Mouse (Mus musculus) layer of hippocampus, postnatal 14 days (tissue): ENCODE data around the gene Fam155a. TPM values are rescaled to one million over a fixed set of nuclear protein-coding genes. Genes with fewer than 3 reads are reported as not detected.

Experiments used
- DNase-seq, 2 experiments: peaks; one replicate each; pipeline ENCODE4 v3.0.0; 2021 to 2022; ENCODE audit warnings: low spot score in 2 of 2, mixed read lengths in 1 of 2
- total RNA-seq, 2 experiments: library from RNA; stranded (reverse); gene quantifications; 2 replicates each; pipeline ENCODE4 v1.2.3; 2021

Gene Fam155a
- total RNA-seq, 2 experiments from 2014 or later, result 98.4 to 111 TPM

DNA sequence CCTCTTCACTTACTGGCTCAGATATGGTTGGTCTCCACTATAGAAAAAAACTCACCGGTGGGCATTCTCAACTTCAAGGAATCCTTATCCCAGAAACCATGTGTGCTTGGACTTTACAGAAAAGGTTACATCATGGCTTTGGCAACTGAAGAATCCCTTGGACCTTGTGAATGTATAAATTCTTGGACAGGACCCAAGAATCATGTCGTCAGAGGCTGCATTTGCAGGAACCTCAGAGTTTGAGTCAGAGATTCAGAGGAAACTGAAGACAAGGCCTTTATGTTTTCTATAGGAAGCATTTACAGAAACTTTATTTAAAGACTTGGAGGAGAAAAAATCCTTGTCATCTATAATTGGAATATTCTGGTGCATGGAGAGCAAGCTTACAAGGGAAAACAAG lies 475.9 kb downstream of the Fam155a start:
- DNase-seq, result no peak

DNA sequence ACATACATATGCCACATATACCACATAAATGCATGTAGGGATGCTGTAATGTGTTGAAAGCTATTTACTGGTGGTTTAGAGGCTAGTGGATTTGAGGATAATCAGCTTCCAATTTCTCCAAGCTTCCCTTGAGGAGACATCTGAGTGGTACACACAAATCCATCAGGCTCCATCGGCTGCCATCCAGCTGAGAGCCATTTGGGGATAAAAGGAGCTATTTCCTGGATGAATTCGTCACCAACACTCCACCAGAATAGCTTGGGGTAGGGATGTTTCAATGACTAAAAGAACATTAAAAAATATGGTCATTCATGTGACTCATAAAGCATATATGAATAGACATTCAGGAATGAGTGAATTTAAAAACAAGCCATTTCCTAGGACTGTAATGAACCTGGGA lies 478.4 kb downstream of the Fam155a start:
- no peak for DNase-seq

DNA sequence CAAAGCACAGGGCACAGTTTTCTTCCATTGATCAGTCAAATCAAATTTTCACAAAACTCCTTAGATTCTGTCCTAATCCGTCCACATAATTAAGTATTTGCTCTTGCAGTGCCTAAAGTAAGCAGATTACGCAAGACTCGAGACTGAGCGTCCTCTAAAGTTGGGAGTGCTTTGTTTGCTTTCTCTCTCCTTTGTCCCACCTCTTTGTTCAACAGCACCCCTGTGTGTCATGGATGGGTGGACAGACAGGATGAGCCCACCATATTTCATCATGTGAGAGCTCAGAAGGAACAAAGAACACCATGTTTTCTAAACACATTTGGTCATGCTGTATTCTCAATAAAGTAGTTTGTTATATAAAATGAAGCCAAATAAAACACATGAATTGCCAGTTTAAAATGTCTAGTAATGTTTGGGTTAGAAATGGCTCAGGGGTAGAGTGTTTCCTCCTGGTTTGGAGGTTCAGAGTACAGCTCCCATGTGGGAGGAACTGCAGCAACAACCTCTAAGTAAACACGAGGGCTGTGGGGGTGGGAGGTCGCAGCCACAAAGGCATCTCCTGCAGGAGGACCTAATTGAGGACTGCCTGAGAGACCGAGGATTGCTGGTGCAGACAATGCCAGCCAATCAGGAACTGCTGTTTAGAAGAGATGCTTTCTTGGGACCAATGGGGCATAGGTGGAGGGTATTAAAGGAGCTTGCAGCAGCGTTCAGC lies 482.8 kb downstream of the Fam155a start:
- DNase-seq, result no peak

DNA sequence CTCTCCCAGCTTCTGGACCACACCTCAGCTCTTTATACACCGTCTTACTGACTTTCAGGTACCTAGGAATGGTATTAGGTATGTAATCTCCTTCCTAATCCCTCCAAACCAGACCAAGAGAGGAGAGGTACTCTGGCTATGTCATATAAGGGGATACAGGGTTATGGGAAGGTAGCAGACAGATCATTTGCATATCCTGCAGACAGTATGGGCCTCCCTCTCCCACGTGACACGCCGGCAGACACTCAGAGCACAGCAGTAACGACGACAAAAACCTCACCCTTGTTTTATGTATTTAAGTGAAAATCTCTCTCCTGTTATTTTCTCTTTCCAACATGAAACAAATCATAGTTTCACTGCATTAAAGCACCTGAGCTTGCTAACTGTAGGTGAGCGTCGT lies 496.8 kb downstream of the Fam155a start:
- no peak for DNase-seq

DNA sequence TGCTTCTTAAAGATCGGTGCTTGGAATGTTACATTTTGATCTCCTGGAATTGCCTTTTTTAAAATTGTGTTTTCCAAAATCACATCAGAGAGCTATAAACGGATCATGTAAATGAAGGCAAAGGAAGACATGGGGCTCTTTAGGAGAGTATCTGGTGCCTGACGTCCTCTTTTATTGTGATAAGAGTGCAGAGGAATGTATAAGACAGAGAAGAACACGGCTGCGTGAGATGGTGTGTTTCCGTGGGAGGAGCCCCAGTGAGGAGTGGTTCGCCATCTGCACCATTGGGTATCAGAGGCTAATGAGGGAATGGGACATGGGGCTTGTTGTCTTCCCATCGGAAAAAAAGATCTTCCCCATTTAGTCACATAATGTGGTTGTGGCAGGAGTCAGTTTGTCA lies 506.6 kb downstream of the Fam155a start:
- no peak for DNase-seq

DNA sequence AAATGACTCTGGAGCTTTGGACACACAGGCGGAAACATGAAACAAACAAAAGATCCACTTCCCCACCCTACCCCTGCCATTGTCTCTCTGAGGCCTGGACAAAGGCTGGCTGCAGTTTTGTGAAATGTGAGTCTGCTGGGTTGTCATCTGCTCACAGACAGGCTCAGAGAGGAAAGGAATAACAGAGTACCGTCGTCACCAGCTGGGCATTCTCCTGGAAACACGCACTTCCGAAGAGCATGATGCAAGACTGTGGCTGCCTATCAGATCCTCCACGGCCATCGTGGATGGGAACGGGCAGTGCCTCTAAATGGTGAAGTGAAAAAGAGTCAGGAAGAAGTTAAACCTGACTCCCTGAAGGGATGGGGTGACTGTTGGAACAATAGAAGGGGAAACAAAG lies 509.4 kb downstream of the Fam155a start:
- no peak for DNase-seq

DNA sequence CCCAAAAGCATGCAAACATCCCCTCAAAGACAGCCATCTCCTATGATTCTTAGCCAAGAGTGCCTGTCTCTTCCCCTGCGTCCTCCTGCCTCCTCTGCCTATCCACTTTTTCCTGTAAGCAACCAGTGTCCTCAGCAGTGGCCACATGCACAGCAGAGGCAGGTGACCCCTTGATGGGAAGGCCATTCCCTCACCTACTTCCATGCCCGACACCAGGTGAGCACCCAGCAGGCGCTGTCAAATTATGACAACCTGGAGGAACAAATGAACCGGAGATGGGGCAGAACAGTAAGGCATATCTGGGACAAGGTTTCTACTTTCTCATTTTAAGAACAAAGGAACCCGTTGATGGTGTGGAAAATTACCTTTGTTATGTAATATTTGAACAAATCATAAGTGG lies 515.6 kb downstream of the Fam155a start:
- no peak for DNase-seq

DNA sequence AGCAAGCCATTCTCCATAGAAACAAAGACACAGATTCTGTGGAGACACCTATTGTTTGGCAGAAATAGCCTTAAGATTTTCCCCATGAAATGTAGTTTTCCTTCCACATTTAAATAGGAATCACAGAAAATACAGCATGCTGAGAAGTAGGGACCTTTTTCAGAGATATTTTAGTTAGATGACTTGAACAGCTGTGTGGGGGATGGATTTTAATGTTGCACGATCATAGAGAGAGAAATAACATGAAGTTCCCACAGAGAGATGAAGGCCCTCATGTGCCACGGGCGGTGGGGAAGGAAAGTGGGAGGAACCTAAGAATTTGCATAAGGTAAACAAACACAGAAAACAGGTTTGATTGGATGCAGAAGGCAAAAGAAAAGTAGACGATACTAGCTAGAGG lies 518.0 kb downstream of the Fam155a start:
- DNase-seq, result peak in 1 of 2 experiments; percentile 43

DNA sequence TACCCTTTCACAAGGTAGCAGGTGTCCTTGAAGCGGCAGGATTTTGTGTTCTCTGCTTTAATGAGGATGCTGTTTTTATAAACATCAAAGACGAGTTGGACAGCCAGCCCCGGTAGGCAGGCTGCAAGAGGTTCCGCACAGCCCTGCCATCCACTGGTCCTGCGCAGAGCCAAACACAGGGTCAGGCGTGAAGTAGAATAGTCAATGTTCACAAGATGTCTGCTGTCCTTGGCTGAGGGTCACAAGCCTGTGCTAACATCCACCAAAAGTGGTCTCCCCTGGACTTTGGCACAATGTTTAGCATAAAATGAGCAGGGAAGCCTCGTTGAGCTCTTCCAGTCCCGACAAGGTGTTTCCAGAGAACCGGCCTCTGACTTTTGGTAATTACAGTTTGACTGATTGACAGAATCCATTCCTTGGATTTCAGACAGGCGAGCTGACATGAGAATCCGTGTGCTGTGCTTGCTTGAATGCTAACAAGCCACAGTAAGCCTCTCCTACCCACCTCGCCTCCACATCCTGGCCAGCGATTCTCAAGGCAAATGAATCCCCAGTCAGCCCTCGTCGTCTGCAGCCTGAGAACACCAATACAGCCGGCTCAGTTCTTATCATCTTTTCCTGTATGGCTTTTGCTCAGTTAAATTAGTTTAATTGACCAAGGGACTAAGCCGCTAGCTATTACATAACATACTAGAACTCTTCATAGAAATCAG lies 522.7 kb downstream of the Fam155a start:
- no peak for DNase-seq

DNA sequence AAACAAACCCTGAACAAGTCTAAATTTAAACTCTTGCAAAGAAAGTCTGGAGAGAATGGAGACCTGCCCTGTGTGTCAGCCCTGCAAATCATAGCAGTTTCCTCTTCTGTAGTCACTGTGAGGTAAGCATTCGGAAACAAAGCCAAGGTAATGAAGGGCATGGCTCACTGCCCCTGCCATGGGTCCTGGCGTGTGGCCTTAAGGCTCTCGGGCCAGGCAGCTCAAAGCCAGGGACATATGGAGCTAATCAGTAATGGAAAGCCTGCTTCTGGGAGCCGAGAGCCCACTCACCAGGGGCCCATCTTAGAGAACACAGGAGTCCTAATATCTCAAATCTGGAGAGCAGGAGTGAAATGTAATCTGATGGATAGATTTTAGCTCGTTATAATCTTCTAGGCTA lies 525.0 kb downstream of the Fam155a start:
- no peak for DNase-seq

DNA sequence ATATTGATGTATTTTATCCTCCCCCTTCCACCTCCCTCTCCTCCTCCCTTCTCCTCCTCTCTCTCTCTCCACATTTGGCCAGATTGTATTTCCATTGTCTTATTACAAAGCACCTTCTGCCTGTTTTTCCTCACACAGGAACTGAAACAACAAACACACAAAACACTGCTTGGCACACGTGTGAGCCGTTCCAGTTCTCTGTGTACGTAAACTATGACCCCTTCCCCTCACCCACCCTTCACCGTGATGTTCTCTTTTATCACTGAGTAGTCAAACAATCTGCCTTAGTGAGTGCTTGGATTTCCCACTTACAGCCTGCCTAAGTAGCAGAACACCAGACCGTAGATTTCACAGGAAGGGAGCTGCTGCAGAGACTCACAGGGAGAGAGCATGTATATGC lies 530.0 kb downstream of the Fam155a start:
- DNase-seq, result no peak

DNA sequence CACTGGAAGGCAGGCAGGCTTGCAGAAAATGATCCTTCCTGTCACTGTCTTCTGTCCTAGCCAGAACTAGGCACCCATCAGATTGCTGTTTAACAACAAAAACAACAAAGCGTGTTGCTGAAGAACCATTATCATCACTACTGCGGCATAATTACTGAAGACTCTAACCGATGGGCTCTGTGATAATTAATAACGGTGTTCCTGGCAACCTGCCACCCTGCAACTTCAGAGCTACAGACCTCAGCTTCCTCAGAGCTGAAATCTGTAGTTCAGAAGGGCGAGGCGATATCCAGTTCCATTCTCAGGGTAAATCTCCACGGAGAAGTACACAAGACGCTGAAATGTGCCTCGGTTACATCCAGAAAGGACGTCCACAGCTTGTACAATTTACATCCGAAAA lies 531.2 kb downstream of the Fam155a start:
- DNase-seq, result no peak

DNA sequence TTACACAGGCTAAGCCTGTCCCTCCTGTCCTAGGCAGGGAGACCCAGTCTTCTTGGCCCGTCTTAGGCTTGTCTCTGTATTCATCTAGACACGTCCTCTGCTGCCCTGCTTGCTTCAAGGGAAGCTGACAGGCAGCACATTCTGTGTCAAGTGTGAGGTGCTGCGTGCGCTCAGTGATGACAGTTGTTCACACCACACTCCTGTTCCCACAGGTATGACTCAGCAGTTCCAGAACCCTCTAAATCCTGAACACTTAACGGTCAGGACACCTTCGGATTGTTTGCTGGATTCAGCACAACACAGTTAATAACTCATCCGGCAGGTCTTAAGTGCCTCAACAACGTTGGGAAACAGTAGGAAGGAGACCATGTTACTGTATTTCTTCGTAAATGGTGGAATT lies 532.0 kb downstream of the Fam155a start:
- DNase-seq, result no peak

DNA sequence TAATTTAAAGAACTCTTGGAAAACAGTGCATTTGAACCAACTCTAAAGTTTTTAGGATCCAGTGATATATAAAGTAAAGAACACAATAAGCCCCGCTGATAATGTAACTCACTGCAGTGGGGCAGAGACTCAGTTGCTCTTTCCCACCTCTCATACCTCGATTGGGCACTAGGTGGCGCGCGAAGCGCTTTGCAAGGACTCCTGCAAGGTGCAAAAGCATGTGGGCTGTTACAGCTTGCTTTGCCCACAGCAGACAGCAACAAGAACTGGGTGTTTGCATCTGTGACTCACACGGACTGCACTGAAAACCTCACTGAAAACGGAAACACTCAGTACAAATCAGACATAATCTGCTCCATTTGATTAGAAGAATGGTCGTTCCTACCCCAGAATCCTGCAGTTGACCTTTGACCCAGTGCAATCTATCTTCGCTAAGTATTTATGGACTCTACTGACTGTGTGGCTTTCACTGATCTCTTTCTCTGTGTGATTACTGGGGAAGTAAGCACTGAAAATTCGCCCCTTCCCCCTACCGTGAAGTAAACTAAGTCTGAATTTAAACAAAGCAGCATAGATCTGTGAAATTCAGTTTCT lies 537.5 kb downstream of the Fam155a start:
- peak; percentile 91 to 96 for DNase-seq

DNA sequence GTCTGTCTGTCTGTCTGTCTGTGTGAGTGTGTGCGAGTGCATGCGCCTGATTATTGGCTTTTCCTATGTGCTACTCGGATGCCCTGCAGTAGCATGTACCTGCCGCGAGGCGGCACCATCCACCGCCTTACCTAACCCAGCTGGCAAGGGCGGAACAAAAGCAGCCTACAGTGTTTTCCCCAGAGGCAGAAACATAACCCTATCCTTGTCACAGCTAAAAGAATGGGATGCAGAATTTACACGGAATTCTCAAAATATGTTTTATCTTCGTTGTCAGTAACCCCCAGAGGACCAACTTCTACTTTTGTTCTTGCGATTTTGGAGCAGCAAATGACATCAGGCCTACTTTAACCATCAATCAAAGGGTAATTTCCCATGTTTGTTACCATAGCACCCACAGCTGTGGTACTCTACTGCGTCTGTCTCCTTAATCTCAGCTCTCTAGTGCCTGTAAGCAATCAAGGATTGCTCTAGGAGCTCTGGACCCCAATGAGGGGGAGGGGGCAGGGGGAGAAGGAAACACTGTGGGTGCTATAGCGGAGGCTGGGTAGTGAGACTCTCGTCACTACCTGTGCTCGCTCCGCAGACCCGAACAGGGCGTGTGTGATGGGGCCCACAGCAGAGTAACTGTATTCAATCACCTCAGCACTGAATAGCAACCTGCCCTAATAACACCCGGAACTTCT lies 543.0 kb downstream of the Fam155a start:
- DNase-seq, result peak; percentile 61 to 75

DNA sequence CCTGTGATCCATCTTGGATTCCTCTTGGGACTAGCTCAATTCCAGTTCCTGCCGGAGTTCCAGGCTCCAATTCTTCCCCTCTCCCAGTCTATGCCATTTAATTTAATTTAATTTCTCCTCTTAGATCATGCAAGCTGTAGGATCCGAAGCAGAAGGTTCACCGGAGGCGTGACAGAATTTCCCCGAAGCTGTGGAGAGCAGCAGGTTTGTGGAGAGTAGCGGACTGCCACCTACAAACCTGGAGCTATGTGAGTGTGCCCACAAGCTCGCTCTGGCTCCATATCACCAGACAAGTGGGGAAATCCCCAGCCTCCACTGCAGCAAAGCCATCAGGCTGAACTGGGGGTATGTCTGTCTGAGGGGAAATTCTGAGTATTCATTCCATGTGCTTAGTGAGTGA lies 544.2 kb downstream of the Fam155a start:
- DNase-seq, result peak; percentile 34 to 67

DNA sequence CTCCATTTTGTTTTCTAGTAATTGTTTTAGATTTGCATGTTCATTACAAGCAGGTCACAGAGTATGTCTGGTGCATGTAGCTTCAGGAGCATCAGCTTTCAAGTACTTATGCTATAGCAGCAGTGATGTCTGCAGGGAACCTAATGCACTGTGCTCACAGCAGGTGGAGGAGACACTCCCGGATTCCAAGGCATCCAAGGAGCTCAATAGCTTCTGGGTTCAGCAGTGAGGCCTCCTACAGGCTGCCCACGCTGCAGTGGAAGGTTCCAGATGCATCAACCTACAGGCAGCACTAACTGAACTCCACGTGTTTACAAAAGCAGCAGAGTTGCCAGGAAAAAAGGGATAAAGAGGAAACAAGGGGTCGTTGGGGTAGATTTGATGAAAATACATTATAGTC lies 559.2 kb downstream of the Fam155a start:
- DNase-seq, result no peak

DNA sequence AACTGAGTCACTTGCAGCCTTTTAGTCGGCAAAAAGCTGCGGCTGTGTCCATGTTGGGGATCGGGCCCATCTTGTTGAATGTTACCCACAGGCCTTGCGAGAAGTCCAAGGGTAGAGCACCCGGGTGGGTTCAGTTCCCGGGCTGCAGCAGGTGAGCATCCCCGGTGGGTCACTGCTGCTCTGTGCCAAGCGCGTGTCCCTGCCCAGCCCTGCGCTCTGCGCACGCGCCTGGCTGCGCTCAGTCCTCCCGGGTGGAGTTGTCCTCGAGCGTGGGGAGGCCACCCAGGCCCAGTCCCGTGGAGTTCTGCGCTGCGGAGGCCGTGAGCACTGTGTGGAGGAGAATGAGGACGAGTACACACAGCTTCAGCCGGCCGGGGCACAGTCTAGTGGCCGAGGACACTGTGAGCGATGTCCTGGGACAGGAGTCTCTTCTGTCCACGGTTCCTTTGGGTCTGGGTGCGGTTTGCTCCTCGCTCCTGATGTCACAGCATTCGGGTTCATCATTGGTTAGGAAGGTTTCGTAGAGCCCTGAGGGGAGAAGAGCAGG lies 563.4 kb downstream of the Fam155a start:
- no peak for DNase-seq

DNA sequence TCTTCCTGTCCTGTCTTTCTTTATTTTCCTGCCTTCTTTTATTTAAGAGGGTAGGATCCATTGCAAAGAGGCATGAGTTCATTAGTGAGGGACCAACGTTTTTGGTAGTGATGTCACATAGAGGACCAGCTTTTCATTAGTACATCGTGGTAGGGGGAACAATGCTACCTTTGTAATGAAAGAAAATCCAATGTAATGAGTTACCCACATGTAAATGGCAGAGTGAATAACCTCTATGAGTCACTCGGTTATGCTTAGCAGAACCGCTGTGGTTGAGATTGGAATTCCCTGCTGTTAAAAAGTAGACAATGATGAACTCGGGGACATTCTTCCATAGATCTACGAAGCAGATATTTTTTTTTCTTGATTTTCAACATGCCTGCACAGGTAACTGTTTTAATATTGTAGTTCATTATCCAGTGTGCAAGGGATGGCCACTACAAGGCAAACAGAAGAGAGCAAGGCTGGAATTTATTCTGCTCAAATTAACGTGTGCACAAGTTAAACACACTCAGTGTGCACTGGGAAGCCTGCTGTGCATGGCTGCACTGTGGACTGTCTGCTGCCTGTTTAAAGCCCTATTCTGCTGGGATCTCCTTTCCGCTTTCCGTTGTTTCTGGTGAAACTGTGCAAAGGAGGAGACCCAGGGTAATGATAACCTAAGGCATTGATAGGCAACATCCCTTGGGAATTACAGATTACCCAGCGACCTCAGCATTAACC lies 566.5 kb downstream of the Fam155a start:
- DNase-seq, result no peak

DNA sequence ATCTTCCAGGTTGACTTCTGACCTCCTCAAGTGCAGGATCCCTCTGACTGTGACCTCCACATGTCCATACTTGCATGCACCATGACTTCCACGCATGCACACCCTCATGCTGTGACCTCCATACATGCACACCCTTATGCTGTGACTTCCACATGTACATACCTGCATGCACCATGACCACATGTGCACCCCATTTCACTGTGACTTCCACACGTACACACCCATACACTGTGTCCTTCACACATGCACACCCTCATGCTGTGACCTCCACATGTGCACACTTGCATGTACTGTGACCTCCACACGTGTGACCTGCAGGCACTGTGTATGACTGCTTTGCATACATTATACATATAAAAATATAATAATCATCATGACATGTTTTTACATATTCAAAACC lies 570.9 kb downstream of the Fam155a start:
- DNase-seq, result no peak

DNA sequence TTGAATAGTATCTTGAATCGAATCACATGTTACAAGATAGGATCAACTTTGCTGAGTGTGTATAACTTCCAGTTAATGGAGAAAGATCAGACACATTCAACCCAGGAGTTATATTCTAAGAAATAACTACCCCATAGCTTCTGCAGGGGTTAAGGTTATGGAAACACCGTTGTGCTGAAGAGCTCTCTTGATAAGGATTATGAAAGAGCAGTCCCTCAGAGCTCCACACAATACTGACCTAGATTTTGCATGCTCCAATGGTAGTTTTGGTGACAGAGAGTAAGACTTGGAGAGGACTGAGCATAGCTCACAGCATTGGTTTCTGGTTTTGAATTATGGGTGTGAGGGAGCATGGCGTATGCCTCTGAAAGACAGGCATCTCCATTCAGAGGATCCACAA lies 579.3 kb downstream of the Fam155a start:
- no peak for DNase-seq
